Mouse (Mus musculus) cortical plate, adult 2 months (tissue): ENCODE measurements at regions not wholly inside any gene's neighbourhood (a gene's known extent, or its start where the extent isn't known, plus 50 kb on each side); places are given as distances from the start of the nearest gene placed in this dataset.

Experiments
- H3K27ac ChIP-seq: fragments of 200-500 bp; 2 replicates; pipeline ENCODE4 v1.5.1; 2012; ENCODE audit warnings: low read length, control low read depth, inconsistent platforms; ENCODE audit not compliant: insufficient read depth
- H3K4me1 ChIP-seq: fragments of 200-500 bp; 2 replicates; pipeline ENCODE4 v1.6.1; 2011; ENCODE audit warnings: low read length; ENCODE audit not compliant: control insufficient read depth, insufficient read depth
- H3K4me3 ChIP-seq: fragments of 200-500 bp; 2 replicates; pipeline ENCODE4 v1.5.1; 2011; ENCODE audit warnings: mild to moderate bottlenecking, low read length, control low read depth; ENCODE audit not compliant: insufficient read depth
- CTCF ChIP-seq: fragments of 200-500 bp; IDR thresholded peaks from 2 replicates; pipeline ENCODE4 v1.5.1; 2011; ENCODE audit warnings: mild to moderate bottlenecking, control low read depth, low read length; ENCODE audit not compliant: insufficient read depth; ENCODE audit errors: extremely low read depth
- POLR2A ChIP-seq: fragments of 200-500 bp; IDR thresholded peaks from 2 replicates; pipeline ENCODE4 v1.6.1; 2011; ENCODE audit warnings: mild to moderate bottlenecking, low read length, control low read depth; ENCODE audit not compliant: insufficient read depth; ENCODE audit errors: extremely low read depth

- H3K27ac ChIP-seq = no peak overlapping the region
- no peaks in the 10 kb centered on the region for H3K4me1 ChIP-seq
- TF ChIP-seq POLR2A = no peak
- no peak for TF ChIP-seq CTCF
- H3K4me3 ChIP-seq = no peak overlapping the region
These were observed 250.1 kb upstream of the Dnajc19 start for GRCm38 (mm10) chr3:34330970-34331888.

- TF ChIP-seq POLR2A = no peak
- TF ChIP-seq CTCF = peak; percentile 37; the same call in 1 of the 2 replicates
- no peaks in the 10 kb centered on the region for H3K4me1 ChIP-seq
These were observed 247.7 kb upstream of the Dnajc19 start for GRCm38 (mm10) chr3:34328865-34329264.

GRCm38 (mm10) chr3:34325669-34326068, 244.5 kb upstream of the Dnajc19 start:
- H3K4me3 ChIP-seq = no peak overlapping the region
- H3K27ac ChIP-seq = no peak overlapping the region
- TF ChIP-seq POLR2A = no peak
- no peak for TF ChIP-seq CTCF
- no peaks in the 10 kb centered on the region for H3K4me1 ChIP-seq

More at GRCm38 (mm10) chr3:34328865-34329264, 247.7 kb upstream of the Dnajc19 start:
- Histone ChIP-seq H3K27ac (no peak overlapping the region), H3K4me3 (no peak overlapping the region)

- H3K4me1 ChIP-seq = no peaks in the 10 kb centered on the region
- H3K27ac ChIP-seq = no peak overlapping the region
- TF ChIP-seq CTCF (no peak), POLR2A (no peak)
- H3K4me3 ChIP-seq = no peak overlapping the region
These were observed 241.5 kb upstream of the Dnajc19 start for GRCm38 (mm10) chr3:34322527-34323210.

- Histone ChIP-seq H3K4me1 (no peaks in the 10 kb centered on the region), H3K4me3 (no peak overlapping the region), H3K27ac (no peak overlapping the region)
- TF ChIP-seq POLR2A (no peak), CTCF (no peak)
These were observed 233.7 kb upstream of the Dnajc19 start for GRCm38 (mm10) chr3:34314798-34315197.

GRCm38 (mm10) chr3:34314393-34314792, 233.3 kb upstream of the Dnajc19 start:
- TF ChIP-seq CTCF = no peak
- TF ChIP-seq POLR2A = no peak
- no peaks in the 10 kb centered on the region for H3K4me1 ChIP-seq
- H3K27ac ChIP-seq = no peak overlapping the region

GRCm38 (mm10) chr3:34311944-34312343, 230.8 kb upstream of the Dnajc19 start:
- Histone ChIP-seq H3K4me3 (no peak overlapping the region), H3K4me1 (no peaks in the 10 kb centered on the region), H3K27ac (no peak overlapping the region)
- TF ChIP-seq CTCF (no peak), POLR2A (no peak)

More at GRCm38 (mm10) chr3:34314393-34314792, 233.3 kb upstream of the Dnajc19 start:
- no peak overlapping the region for H3K4me3 ChIP-seq

GRCm38 (mm10) chr3:34299637-34300036, 218.5 kb upstream of the Dnajc19 start:
- no peak overlapping the region for H3K4me3 ChIP-seq
- H3K27ac ChIP-seq = no peak overlapping the region
- H3K4me1 ChIP-seq = no peaks in the 10 kb centered on the region
- TF ChIP-seq CTCF = no peak
- TF ChIP-seq POLR2A = no peak

- no peak for TF ChIP-seq POLR2A
- TF ChIP-seq CTCF = peak; percentile 19; the same call in 1 of the 2 replicates
- Histone ChIP-seq H3K27ac (no peak overlapping the region), H3K4me3 (no peak overlapping the region), H3K4me1 (no peaks in the 10 kb centered on the region)
These were observed 206.7 kb upstream of the Dnajc19 start for GRCm38 (mm10) chr3:34287836-34288235.
